Mouse (Mus musculus): Measurements from ENCODE around the gene Npb. TPM values are rescaled to one million over a fixed set of nuclear protein-coding genes. Genes with fewer than 3 reads are reported as not detected.

Npb gene
- polyA plus RNA-seq, 1 experiment = 24.6 TPM

DNA sequence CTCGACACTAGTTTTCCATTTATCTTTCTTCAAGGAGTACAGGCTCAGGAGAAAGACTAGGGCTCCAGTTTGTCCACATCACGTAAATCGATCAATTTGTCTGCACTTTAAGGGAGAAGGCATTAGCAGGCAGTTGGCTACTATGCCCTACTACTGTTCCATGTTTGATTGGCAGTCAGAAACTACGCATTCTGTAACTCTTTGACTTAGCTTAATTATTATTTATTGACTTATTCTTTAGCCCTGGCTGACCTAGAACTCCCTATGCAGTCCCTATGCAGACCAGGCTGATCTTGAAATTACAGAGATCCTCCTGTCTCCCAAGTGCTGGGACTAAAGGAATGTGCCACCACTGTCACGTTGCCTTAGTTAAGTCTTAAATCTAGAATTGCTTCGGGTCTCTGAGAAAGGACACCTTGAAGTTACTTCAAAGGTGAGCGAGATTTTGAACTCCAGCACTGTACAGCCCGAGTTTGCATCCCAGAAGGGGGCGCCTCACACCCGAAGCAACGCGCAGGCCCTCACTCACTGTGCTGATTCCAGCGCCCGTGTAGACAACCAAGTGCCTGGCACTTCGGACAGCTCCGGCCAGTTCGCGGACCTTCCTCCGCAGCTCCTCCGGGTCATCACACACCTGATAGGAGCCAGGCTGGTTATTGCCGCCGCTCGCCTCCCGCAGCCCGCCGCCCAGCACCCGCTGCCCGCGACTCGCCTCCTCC, 15.8 kb downstream of the Npb start:
- peak overlapping the region; percentile 21; the same call in 1 of the 2 replicates for H3K27ac ChIP-seq (ENCODE audit: control insufficient read depth, insufficient read depth, low read depth, low read length)
- peak overlapping the region; percentile 82 for H3K4me3 ChIP-seq (ENCODE audit: control insufficient read depth, low read depth, low read length)
- TF ChIP-seq CTCF (IDR thresholded peaks at IDR 0.05; ENCODE audit: control insufficient read depth, insufficient read depth, insufficient replicate concordance, low read depth, low read length) (peak; percentile 30; the same call in 1 of the 2 replicates), POLR2A (IDR thresholded peaks at IDR 0.05; ENCODE audit: control insufficient read depth, low read depth, low read length) (no peak)
- H3K36me3 ChIP-seq (ENCODE audit: control insufficient read depth, insufficient read depth, low read length) = no peaks in the 10 kb centered on the region
- H3K4me1 ChIP-seq (ENCODE audit: control insufficient read depth, insufficient read depth, low read length) = peaks cover 8% of the 10 kb centered on the region
- no peaks in the 10 kb centered on the region for H3K27me3 ChIP-seq (ENCODE audit: control insufficient read depth, insufficient read depth, low read length)

DNA sequence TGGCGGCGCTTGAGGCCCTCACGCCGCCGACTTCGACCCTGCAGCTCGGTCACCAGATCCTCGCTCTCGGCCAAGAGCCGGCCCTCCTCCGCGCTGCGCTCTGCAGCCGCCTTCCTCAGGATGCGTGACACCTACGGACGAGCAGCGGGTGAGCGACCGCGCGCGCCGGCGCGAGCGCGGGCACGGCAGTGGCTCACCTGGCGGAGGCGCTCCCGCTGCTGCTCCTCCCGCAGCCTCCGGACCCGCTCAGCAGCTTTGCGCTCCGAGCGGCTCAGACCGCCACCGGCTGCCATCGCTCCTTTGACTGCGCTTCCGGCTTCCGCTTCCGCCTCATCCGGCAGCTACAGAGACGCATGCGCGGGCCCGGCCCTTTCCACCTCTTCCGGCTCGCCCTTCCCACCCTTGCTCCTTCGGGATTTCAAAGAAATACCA, 16.4 kb downstream of the Npb start:
- Histone ChIP-seq H3K36me3 (ENCODE audit: control insufficient read depth, insufficient read depth, low read length) (no peaks in the 10 kb centered on the region), H3K27me3 (ENCODE audit: control insufficient read depth, insufficient read depth, low read length) (no peaks in the 10 kb centered on the region), H3K4me3 (ENCODE audit: control insufficient read depth, low read depth, low read length) (peak overlapping the region; percentile 82), H3K27ac (ENCODE audit: control insufficient read depth, insufficient read depth, low read depth, low read length) (peak overlapping the region; percentile 21; the same call in 1 of the 2 replicates), H3K4me1 (ENCODE audit: control insufficient read depth, insufficient read depth, low read length) (peaks cover 8% of the 10 kb centered on the region)
- TF ChIP-seq CTCF (IDR thresholded peaks at IDR 0.05; ENCODE audit: control insufficient read depth, insufficient read depth, insufficient replicate concordance, low read depth, low read length) (no peak), POLR2A (IDR thresholded peaks at IDR 0.05; ENCODE audit: control insufficient read depth, low read depth, low read length) (peak; percentile 53; the same call in 1 of the 2 replicates)

DNA sequence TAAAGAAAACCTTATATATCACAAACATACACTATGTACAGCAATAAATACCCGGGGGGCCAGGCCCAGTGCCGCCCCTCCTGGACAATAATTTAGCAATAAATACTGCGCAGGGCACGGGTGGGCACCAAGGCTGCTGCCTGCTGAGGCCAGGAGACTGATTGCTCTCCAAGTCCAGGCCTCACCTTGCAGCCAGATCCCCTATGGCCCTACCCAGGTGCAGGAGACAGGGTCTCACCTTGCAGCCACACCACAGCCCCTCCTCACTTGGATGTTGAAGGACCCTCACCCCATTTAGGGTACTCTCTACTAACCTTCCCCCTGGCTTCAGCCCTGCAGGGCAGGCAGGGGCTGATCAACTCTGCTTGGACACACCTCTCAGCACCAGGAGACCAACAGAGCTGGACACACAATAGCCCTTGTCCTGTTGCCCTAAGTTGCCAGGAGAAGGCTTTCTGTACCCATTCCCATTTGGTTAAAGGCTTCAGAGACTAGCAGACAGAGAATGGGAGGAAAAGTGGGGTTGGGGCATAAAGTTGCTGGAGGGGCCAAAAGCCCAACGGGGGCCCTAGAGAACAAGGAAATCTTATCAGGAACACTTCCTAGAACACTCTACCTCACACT, 17.0 kb downstream of the Npb start, which contains the start of gene Sirt7:
Gene Sirt7 (minus strand): TSS at position 89 of the 624 bp plus-strand sequence.
- peak within 1 kb of the TSS; percentile 21; the same call in 1 of the 2 replicates for H3K27ac ChIP-seq (ENCODE audit: control insufficient read depth, insufficient read depth, low read depth, low read length)
- no peak for TF ChIP-seq CTCF (IDR thresholded peaks at IDR 0.05; ENCODE audit: control insufficient read depth, insufficient read depth, insufficient replicate concordance, low read depth, low read length)
- no peak for TF ChIP-seq POLR2A (IDR thresholded peaks at IDR 0.05; ENCODE audit: control insufficient read depth, low read depth, low read length)
- no peaks in the 10 kb centered on the region for H3K36me3 ChIP-seq (ENCODE audit: control insufficient read depth, insufficient read depth, low read length)
- no peaks in the 10 kb centered on the region for H3K27me3 ChIP-seq (ENCODE audit: control insufficient read depth, insufficient read depth, low read length)
- H3K4me1 ChIP-seq (ENCODE audit: control insufficient read depth, insufficient read depth, low read length) = peaks cover 8% of the 10 kb centered on the region
- peak within 1 kb of the TSS; percentile 82 for H3K4me3 ChIP-seq (ENCODE audit: control insufficient read depth, low read depth, low read length)

DNA sequence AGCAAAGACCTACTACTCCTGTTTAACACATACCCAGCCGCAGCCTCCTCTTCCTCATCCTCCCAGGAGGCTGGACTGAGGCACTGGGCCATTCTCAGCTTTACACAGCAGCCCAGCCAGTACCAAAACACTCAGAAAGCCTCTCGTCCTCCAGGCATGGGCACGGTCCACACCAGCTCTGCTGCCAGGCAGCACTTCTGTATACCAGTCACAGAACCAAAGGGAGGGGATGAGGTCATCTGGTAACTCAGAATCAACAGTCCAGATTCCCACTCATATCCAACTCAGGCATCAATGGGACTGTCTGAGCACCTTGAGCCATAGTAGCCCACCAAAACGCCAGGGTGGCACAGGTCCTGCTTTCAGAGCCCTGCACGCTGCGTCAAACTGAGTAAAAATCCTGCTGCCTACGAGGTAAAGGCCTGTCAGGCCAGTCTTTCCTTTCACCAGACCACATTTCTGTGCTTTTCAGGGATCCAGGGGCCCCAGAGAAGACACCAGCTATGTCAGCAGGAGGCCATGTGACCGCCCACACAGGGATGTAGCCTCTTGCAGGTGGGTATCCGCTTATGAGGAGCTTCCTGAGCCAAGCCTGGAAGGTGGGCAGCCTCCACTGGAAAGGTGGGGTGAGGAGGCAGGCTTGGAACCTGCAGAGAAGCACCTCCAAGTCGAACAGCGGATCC, 18.6 kb downstream of the Npb start:
- no peaks in the 10 kb centered on the region for H3K36me3 ChIP-seq (ENCODE audit: control insufficient read depth, insufficient read depth, low read length)
- H3K27me3 ChIP-seq (ENCODE audit: control insufficient read depth, insufficient read depth, low read length) = no peaks in the 10 kb centered on the region
- H3K4me1 ChIP-seq (ENCODE audit: control insufficient read depth, insufficient read depth, low read length) = peaks cover 8% of the 10 kb centered on the region
- H3K4me3 ChIP-seq (ENCODE audit: control insufficient read depth, low read depth, low read length) = no peak overlapping the region
- no peak for TF ChIP-seq POLR2A (IDR thresholded peaks at IDR 0.05; ENCODE audit: control insufficient read depth, low read depth, low read length)
- no peak for TF ChIP-seq CTCF (IDR thresholded peaks at IDR 0.05; ENCODE audit: control insufficient read depth, insufficient read depth, insufficient replicate concordance, low read depth, low read length)
- H3K27ac ChIP-seq (ENCODE audit: control insufficient read depth, insufficient read depth, low read depth, low read length) = no peak overlapping the region

DNA sequence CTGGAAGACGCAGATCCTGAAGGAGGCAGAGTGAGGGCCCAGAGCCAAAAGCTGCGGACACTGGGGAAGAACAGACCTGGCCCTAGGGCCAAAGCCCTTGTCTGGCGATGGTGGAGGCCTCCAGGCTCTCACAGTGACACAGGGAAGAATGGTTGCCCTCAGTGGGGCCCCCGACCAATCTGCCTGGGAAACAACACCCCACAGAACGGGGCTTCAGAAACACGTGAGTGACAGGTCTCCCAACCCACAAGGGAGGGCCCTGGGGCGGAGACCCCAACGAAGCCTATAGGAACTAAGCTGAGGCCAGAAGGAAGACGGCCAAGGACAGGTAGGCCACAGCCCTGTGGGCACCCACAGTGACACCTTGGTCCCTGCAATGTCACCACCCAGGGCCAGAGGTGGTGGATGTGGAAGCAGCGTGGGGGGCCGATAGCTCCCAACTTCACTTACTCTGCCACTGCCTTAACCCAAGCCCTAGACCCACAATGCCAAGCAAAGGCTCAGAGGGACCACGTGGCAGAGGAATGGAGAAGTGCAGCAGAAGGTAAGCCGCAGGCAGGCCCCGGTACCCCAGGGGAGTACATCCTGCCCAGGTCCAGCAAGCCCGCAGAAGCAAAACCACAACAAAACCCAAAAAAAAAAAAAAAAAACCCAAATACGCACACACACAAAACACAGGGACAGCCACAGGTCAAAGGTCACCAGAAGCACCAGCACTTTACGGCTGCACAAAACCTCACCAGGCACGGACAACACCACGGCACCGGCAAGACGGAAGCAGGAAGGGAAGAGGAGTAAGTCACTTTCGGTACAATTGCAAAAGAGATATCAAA, 19.4 kb downstream of the Npb start:
- H3K4me3 ChIP-seq (ENCODE audit: control insufficient read depth, low read depth, low read length) = no peak overlapping the region
- H3K27ac ChIP-seq (ENCODE audit: control insufficient read depth, insufficient read depth, low read depth, low read length) = no peak overlapping the region
- no peaks in the 10 kb centered on the region for H3K27me3 ChIP-seq (ENCODE audit: control insufficient read depth, insufficient read depth, low read length)
- TF ChIP-seq CTCF (IDR thresholded peaks at IDR 0.05; ENCODE audit: control insufficient read depth, insufficient read depth, insufficient replicate concordance, low read depth, low read length) (no peak), POLR2A (IDR thresholded peaks at IDR 0.05; ENCODE audit: control insufficient read depth, low read depth, low read length) (no peak)
- no peaks in the 10 kb centered on the region for H3K36me3 ChIP-seq (ENCODE audit: control insufficient read depth, insufficient read depth, low read length)
- peaks cover 15% of the 10 kb centered on the region for H3K4me1 ChIP-seq (ENCODE audit: control insufficient read depth, insufficient read depth, low read length)

DNA sequence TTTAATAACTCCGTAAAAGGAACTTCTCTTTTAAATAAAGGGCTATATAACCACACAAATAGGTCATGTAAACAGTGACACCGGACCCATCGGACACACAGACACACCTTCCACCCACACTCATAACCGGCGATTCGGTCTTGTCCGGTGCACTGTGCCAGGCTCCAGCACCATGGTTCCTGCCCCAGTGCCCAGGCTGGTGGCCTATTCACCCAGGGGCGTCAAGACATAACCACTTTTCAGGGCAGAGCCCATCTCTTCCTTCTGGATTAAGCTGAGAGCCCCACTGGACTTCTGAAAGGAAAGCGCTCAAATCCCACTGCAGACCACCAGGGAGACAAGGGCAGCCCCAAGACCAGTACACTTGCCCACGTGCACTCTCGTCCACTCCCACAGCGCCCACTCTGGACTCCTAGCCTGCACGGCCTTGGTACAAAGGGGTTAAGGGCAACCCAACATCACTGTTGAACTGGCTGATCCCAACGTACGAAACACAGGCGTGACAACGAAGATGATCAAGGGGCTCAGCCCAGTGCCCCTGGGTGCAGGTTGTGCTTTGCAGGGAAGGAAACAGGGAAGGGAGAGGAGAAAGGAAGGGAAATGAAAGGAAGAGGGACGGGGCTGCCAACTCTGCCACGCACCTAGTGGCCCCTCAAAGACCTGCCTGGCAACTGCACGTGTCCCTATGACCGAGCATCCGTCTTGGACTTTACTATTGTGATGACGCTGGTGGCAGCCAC, 20.5 kb downstream of the Npb start:
- Histone ChIP-seq H3K4me1 (ENCODE audit: control insufficient read depth, insufficient read depth, low read length) (peaks cover 17% of the 10 kb centered on the region), H3K27me3 (ENCODE audit: control insufficient read depth, insufficient read depth, low read length) (no peaks in the 10 kb centered on the region), H3K4me3 (ENCODE audit: control insufficient read depth, low read depth, low read length) (no peak overlapping the region), H3K36me3 (ENCODE audit: control insufficient read depth, insufficient read depth, low read length) (no peaks in the 10 kb centered on the region), H3K27ac (ENCODE audit: control insufficient read depth, insufficient read depth, low read depth, low read length) (no peak overlapping the region)
- TF ChIP-seq CTCF (IDR thresholded peaks at IDR 0.05; ENCODE audit: control insufficient read depth, insufficient read depth, insufficient replicate concordance, low read depth, low read length) (no peak), POLR2A (IDR thresholded peaks at IDR 0.05; ENCODE audit: control insufficient read depth, low read depth, low read length) (no peak)

Measured in testis, adult 2 months (tissue).